Mouse (Mus musculus) heart, adult 11 months (tissue): ENCODE measurements around the gene Auts2.

ENCODE experiments used
- DNase-seq: peaks from one replicate; pipeline ENCODE4 v3.0.0; 2022

Auts2 gene

GRCm38 (mm10) chr5:132498896-132499295 lies 44.2 kb downstream of the Auts2 start:
- peak; percentile 73 for DNase-seq

- DNase-seq, result no peak
These were observed 45.1 kb downstream of the Auts2 start for GRCm38 (mm10) chr5:132498045-132498444.

GRCm38 (mm10) chr5:132492793-132493192 lies 50.4 kb downstream of the Auts2 start:
- peak; percentile 45 for DNase-seq

- peak; percentile 95 for DNase-seq
These were observed 51.1 kb downstream of the Auts2 start for GRCm38 (mm10) chr5:132492040-132492439.

GRCm38 (mm10) chr5:132491508-132491907 lies 51.6 kb downstream of the Auts2 start:
- peak; percentile 74 for DNase-seq

- DNase-seq, result peak; percentile 87
These were observed 52.8 kb downstream of the Auts2 start for GRCm38 (mm10) chr5:132490326-132490725.

- peak; percentile 88 for DNase-seq
These were observed 53.3 kb downstream of the Auts2 start for GRCm38 (mm10) chr5:132489736-132490313.

- peak; percentile 95 for DNase-seq
These were observed 56.3 kb downstream of the Auts2 start for GRCm38 (mm10) chr5:132486831-132487230.

GRCm38 (mm10) chr5:132485994-132486393 lies 57.1 kb downstream of the Auts2 start:
- peak; percentile 79 for DNase-seq

GRCm38 (mm10) chr5:132485448-132485847 lies 57.7 kb downstream of the Auts2 start:
- no peak for DNase-seq

GRCm38 (mm10) chr5:132481476-132481875 lies 61.7 kb downstream of the Auts2 start:
- DNase-seq, result no peak

GRCm38 (mm10) chr5:132480461-132480860 lies 62.7 kb downstream of the Auts2 start:
- no peak for DNase-seq

GRCm38 (mm10) chr5:132479227-132479857 lies 63.8 kb downstream of the Auts2 start:
- DNase-seq, result no peak

GRCm38 (mm10) chr5:132477533-132477932 lies 65.6 kb downstream of the Auts2 start:
- no peak for DNase-seq

GRCm38 (mm10) chr5:132472905-132473321 lies 70.2 kb downstream of the Auts2 start:
- DNase-seq, result peak; percentile 93

- peak; percentile 94 for DNase-seq
These were observed 70.8 kb downstream of the Auts2 start for GRCm38 (mm10) chr5:132472184-132472829.

- DNase-seq, result peak; percentile 63
These were observed 75.8 kb downstream of the Auts2 start for GRCm38 (mm10) chr5:132467364-132467743.

GRCm38 (mm10) chr5:132466427-132467363 lies 76.4 kb downstream of the Auts2 start:
- peak; percentile 92 for DNase-seq

GRCm38 (mm10) chr5:132462560-132462959 lies 80.6 kb downstream of the Auts2 start:
- no peak for DNase-seq

GRCm38 (mm10) chr5:132458498-132458897 lies 84.6 kb downstream of the Auts2 start:
- DNase-seq, result no peak

- no peak for DNase-seq
These were observed 90.8 kb downstream of the Auts2 start for GRCm38 (mm10) chr5:132452381-132452780.

GRCm38 (mm10) chr5:132450071-132450470 lies 93.1 kb downstream of the Auts2 start:
- DNase-seq, result peak; percentile 71
